Mouse (Mus musculus) stomach, postnatal 0 days (tissue): ENCODE measurements around the gene Ssxb10.
A peak's percentile ranks its signal among the peaks of the same experiment; 100 is the strongest.
"Not testable (repeated sequence)": the region's sequence is repeated elsewhere in the genome, so short reads cannot be mapped to it uniquely, and the experiment has no call there.

ENCODE experiments used
- CTCF ChIP-seq: IDR thresholded peaks from 2 replicates; pipeline ENCODE4 v1.5.1; 2016; ENCODE audit warnings: antibody characterized with exemption, low read depth, mild to moderate bottlenecking, moderate library complexity
- EP300 ChIP-seq: optimal IDR thresholded peaks from 2 replicates; pipeline ENCODE3; 2016; ENCODE audit warnings: antibody characterized with exemption

DNA sequence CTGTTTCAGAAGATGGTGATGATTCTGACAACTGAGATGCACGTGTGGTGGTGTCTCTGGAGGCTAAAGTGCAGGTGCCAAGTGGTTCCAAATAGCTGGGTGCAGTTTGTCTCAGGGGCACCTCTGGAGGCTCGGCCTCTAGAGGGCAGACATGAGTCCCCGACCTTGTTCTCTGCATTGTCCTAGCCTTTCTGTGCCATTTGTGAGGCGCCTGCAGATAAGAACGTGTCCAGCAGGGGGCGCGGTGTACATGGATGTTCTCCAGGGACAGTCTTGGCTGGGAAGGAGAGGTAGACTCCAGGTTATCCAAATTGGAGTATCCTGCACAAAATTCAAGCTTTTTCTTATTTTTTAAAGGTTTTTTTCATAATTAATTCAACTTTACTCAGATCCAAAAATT is 12.3 kb upstream of the Ssxb10 start:
- TF ChIP-seq CTCF: peak; percentile 60
- not testable (repeated sequence) for TF ChIP-seq EP300
